Mouse (Mus musculus) kidney, adult 2 months (tissue): ENCODE measurements around the gene Dgat2.

Experiments used
- CTCF ChIP-seq: fragments of 200-500 bp; conservative IDR thresholded peaks from 2 replicates; pipeline ENCODE4 v1.5.1; 2011; ENCODE audit warnings: low read depth, mild to moderate bottlenecking, control low read depth, low read length, moderate library complexity, mixed read lengths; ENCODE audit not compliant: insufficient read depth, insufficient read length
- POLR2A ChIP-seq: fragments of 200-500 bp; IDR thresholded peaks from one replicate; pipeline ENCODE4 v1.6.1; 2011; ENCODE audit warnings: low read depth, low read length, control low read depth

DNA sequence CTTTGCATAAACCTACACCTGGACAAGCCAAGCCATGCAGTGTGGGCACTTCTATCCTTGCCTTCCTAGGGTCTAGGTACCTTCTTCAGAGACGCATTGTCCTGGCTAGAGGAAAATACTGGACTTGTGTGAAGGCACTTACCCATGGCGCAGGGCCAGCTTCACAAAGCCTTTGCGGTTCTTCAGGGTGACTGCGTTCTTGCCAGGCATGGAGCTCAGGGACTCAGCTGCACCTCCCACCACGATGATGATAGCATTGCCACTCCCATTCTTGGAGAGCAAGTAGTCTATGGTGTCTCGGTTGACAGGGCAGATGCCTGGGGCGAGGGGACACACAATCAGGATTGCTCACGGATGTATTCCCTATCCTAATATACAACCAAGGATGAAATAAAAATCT is 24.5 kb downstream of the Dgat2 start:
- TF ChIP-seq CTCF: no peak
- no peak for TF ChIP-seq POLR2A
